Mouse (Mus musculus) midbrain, embryonic 10.5 days (tissue): ENCODE data around the gene Adk. TPM values are rescaled to one million over a fixed set of nuclear protein-coding genes. Genes with fewer than 3 reads are reported as not detected.
A peak's percentile ranks its signal among the peaks of the same experiment; 100 is the strongest.

Source experiments
- DNase-seq: peaks from one replicate; pipeline ENCODE4 v3.0.0-alpha.2; 2017; ENCODE audit warnings: low spot score
- H3K27ac ChIP-seq: fragments of 300-500 bp; sonication (generic); replicated peaks from 2 replicates; pipeline ENCODE4 v1.5.1; 2016; ENCODE audit warnings: mild to moderate bottlenecking
- H3K27me3 ChIP-seq: fragments of 300-500 bp; sonication (generic); 2 replicates; pipeline ENCODE4 v1.6.1; 2016; ENCODE audit warnings: low read depth, mild to moderate bottlenecking; ENCODE audit not compliant: poor library complexity, severe bottlenecking
- H3K36me3 ChIP-seq: fragments of 300-500 bp; sonication (generic); 2 replicates; pipeline ENCODE4 v1.6.1; 2016; ENCODE audit warnings: mild to moderate bottlenecking, moderate library complexity
- H3K4me1 ChIP-seq: fragments of 300-500 bp; sonication (generic); 2 replicates; pipeline ENCODE4 v1.6.1; 2016
- H3K4me3 ChIP-seq: fragments of 300-500 bp; sonication (generic); 2 replicates; pipeline ENCODE4 v1.5.1; 2016; ENCODE audit warnings: mild to moderate bottlenecking, moderate library complexity
- H3K9me3 ChIP-seq: fragments of 300-500 bp; sonication (generic); replicated peaks from 2 replicates; pipeline ENCODE4 v1.6.1; 2016; ENCODE audit warnings: mild to moderate bottlenecking
- WGBS: fragments of 180-500 bp; shearing (Covaris S2); methylation state at CpG from one replicate; pipeline ENCODE4 v1.1.7; 2016; 5-methylcytosine and 5-hydroxymethylcytosine counted together
- polyA plus RNA-seq: library from polyadenylated mRNA; unstranded; fragments of >200 nt; fragmentation: Nextera tagmentation; extraction: Ambion mirVana; gene quantifications from 2 replicates; pipeline ENCODE4 v1.2.1, GENCODE M21; 2016

Adk gene
- polyA plus RNA-seq, 1 experiment from 2014 or later: 153 TPM

DNA sequence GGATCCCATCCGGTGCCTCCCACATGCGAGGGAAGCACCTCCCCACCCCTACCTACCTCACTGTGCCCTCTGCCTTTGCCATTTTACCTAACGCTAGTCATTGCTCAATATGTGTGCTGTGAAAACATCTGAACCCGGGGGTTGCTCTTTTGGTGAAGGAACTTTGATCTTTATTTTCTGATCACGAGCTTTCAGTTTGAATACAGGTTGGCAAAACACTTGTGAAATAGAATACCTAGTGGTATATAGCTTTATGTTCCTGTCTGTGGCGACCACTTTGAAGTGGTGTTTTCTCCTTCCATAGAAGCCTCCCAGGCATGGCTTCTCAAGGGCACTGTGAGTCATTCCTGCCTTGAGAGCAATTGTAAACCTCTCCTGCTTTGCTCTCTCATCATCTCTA, 60.4 kb downstream of the Adk start:
- Histone ChIP-seq H3K9me3 (no peaks in the 10 kb centered on the region), H3K27me3 (no peaks in the 10 kb centered on the region), H3K4me1 (no peaks in the 10 kb centered on the region), H3K27ac (no peak overlapping the region), H3K36me3 (no peaks in the 10 kb centered on the region), H3K4me3 (no peak overlapping the region)
- DNase-seq: no peak
- 91% methylated on average over 6 of the region's 6 CpGs for WGBS

- Histone ChIP-seq H3K9me3 (no peaks in the 10 kb centered on the region), H3K4me3 (no peak overlapping the region), H3K27me3 (no peaks in the 10 kb centered on the region), H3K4me1 (no peaks in the 10 kb centered on the region), H3K36me3 (no peaks in the 10 kb centered on the region), H3K27ac (no peak overlapping the region)
- DNase-seq: no peak
These were observed 62.0 kb downstream of the Adk start for GRCm38 (mm10) chr14:21114339-21114738.

- Histone ChIP-seq H3K27me3 (no peaks in the 10 kb centered on the region), H3K4me3 (no peak overlapping the region), H3K9me3 (no peaks in the 10 kb centered on the region), H3K27ac (no peak overlapping the region), H3K4me1 (no peaks in the 10 kb centered on the region), H3K36me3 (no peaks in the 10 kb centered on the region)
- DNase-seq: no peak
- WGBS: 76% methylated on average over 4 of the region's 4 CpGs
These were observed 62.9 kb downstream of the Adk start for GRCm38 (mm10) chr14:21115318-21115717.

GRCm38 (mm10) chr14:21115888-21116460, 63.6 kb downstream of the Adk start:
- no peaks in the 10 kb centered on the region for H3K9me3 ChIP-seq
- H3K4me3 ChIP-seq: no peak overlapping the region
- H3K36me3 ChIP-seq: no peaks in the 10 kb centered on the region
- no peaks in the 10 kb centered on the region for H3K4me1 ChIP-seq
- H3K27ac ChIP-seq: no peak overlapping the region
- WGBS: 73% methylated on average over 3 of the region's 3 CpGs
- no peaks in the 10 kb centered on the region for H3K27me3 ChIP-seq
- DNase-seq: no peak

DNA sequence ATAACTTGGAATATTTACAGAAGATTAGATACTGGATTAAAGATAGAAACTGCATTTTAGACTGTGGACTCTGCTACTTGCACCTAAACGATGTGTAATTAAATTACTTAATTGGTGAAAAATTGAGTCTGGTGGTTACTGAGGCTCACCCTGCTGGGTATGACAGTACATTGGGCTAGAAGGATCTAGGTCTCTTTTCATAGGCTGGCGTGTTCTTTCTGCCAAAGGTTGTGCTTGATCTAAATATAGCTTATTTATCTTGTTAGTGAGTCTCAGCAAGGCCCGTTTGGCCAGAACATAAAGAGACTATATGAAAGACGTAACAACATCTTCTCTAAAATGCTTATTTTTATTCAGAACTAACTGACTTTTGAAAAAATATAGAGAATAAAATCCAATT, 65.7 kb downstream of the Adk start:
- H3K36me3 ChIP-seq: no peaks in the 10 kb centered on the region
- DNase-seq: no peak
- H3K4me1 ChIP-seq: no peaks in the 10 kb centered on the region
- H3K27ac ChIP-seq: no peak overlapping the region
- no peak overlapping the region for H3K4me3 ChIP-seq
- H3K27me3 ChIP-seq: no peaks in the 10 kb centered on the region
- no peaks in the 10 kb centered on the region for H3K9me3 ChIP-seq
- WGBS: 91% methylated on average over 4 of the region's 4 CpGs

GRCm38 (mm10) chr14:21119653-21120313, 67.4 kb downstream of the Adk start:
- Histone ChIP-seq H3K4me3 (no peak overlapping the region), H3K27me3 (no peaks in the 10 kb centered on the region), H3K4me1 (no peaks in the 10 kb centered on the region), H3K36me3 (peaks cover 4% of the 10 kb centered on the region; the same call in 1 of the 2 replicates), H3K27ac (no peak overlapping the region), H3K9me3 (no peaks in the 10 kb centered on the region)
- 89% methylated on average over 9 of the region's 9 CpGs for WGBS
- DNase-seq: no peak

DNA sequence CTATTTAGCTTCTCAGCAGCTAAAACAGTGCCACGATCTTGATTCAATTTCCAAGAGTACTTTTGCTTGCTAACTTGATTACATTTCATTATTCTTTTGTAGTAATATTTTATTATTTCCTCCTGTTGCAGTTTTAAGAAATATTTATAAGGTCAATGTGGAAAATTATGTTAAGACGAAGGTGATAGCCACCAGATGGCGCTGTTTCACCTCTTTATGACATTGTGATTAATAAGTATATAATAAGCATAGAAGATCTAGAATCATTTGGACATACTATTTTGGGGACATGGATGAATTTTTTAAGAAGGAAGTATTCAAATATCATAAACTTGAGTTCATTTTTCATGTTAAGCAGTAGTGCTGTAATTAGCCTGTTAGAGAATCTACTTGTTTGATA, 68.1 kb downstream of the Adk start:
- H3K4me1 ChIP-seq: no peaks in the 10 kb centered on the region
- no peaks in the 10 kb centered on the region for H3K9me3 ChIP-seq
- no peak overlapping the region for H3K4me3 ChIP-seq
- no peak overlapping the region for H3K27ac ChIP-seq
- peaks cover 4% of the 10 kb centered on the region; the same call in 1 of the 2 replicates for H3K36me3 ChIP-seq
- H3K27me3 ChIP-seq: no peaks in the 10 kb centered on the region
- DNase-seq: no peak
- 52% methylated on average over 3 of the region's 3 CpGs for WGBS

DNA sequence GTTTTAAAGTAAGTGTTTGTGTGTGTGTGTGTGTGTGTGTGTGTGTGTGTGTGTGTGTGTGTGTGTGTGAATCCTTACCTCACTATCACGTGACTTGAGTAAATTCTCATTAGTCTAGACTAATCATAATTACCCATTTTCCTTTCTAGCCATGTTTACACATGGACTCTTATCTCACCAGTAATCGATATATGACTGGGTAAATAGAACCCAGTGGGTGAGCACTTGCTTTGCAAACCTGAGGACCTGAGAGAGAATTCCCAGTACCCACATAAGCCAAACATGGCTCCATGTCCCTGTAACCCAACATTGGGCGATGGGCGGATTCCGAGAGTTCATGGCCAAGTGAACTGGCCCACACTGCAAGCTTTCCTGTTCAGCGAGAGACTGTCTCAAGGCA, 74.8 kb downstream of the Adk start:
- Histone ChIP-seq H3K27me3 (no peaks in the 10 kb centered on the region), H3K36me3 (peaks cover 4% of the 10 kb centered on the region; the same call in 1 of the 2 replicates), H3K27ac (no peak overlapping the region), H3K4me3 (no peak overlapping the region), H3K4me1 (no peaks in the 10 kb centered on the region), H3K9me3 (no peaks in the 10 kb centered on the region)
- 96% methylated on average over 6 of the region's 6 CpGs for WGBS
- no peak for DNase-seq

GRCm38 (mm10) chr14:21136906-21137305, 84.5 kb downstream of the Adk start:
- Histone ChIP-seq H3K9me3 (no peaks in the 10 kb centered on the region), H3K4me3 (no peak overlapping the region), H3K27ac (no peak overlapping the region), H3K36me3 (no peaks in the 10 kb centered on the region), H3K4me1 (no peaks in the 10 kb centered on the region), H3K27me3 (no peaks in the 10 kb centered on the region)
- DNase-seq: peak; percentile 35
- WGBS: 31% methylated on average over 1 of the region's 1 CpGs

GRCm38 (mm10) chr14:21142603-21143002, 90.2 kb downstream of the Adk start:
- no peak overlapping the region for H3K4me3 ChIP-seq
- DNase-seq: no peak
- no peaks in the 10 kb centered on the region for H3K9me3 ChIP-seq
- H3K4me1 ChIP-seq: no peaks in the 10 kb centered on the region
- WGBS: 86% methylated on average over 1 of the region's 1 CpGs
- H3K36me3 ChIP-seq: no peaks in the 10 kb centered on the region
- no peaks in the 10 kb centered on the region for H3K27me3 ChIP-seq
- H3K27ac ChIP-seq: no peak overlapping the region

DNA sequence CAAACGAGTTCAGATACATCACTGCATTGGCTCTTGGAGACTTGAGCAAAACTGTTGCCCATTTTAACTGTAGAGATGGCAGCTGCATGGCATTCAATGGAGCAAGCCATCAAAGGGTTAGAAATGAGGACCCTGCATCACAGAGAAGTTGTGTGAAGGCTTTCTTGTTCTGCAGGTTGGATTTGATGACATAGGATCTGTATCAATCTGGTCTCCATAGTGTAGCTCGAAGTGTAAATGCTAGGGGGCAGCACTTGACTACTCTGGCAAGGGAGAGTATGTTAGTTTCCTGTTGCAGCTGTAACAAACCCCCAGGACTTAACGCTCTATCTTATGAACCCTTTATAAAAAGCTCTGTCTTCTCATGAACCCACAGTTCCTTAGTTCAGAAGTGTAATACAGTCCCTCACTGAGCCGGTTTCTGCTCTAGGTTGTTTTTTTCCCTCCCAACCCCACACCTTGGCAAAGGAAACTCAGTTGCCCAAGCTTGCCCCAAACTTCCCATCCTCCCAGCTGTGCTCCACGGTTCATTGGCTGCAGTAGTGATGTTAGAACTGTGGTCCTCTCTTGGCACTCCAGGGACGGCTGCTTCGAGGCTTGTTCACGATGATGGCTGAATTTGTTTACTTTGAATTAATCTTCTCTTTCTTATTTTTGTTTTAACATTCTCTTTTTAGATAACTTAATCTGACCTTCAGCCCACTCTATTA, 91.2 kb downstream of the Adk start:
- WGBS: 77% methylated on average over 8 of the region's 8 CpGs
- H3K36me3 ChIP-seq: no peaks in the 10 kb centered on the region
- no peak overlapping the region for H3K27ac ChIP-seq
- peak; percentile 31 for DNase-seq
- no peaks in the 10 kb centered on the region for H3K4me1 ChIP-seq
- H3K27me3 ChIP-seq: no peaks in the 10 kb centered on the region
- H3K4me3 ChIP-seq: no peak overlapping the region
- H3K9me3 ChIP-seq: no peaks in the 10 kb centered on the region

DNA sequence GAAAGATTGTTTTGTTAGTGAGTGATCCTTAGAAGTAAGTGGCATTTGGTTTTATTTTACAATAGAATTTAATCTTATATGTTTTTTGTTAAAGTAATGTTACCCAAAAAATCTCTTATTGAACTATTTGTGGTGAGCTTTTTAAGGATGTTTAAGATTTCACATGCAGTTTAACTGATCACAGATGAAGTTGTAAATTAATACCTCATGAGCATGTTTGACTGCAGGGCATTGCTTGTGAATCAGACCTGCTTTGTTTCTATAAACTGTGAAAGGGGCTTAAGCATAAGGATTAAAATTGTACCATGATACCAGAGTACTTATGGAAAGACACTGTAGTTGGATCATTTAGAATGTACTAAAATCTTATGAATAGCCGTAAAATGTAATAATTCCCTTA, 94.8 kb downstream of the Adk start:
- Histone ChIP-seq H3K4me3 (no peak overlapping the region), H3K27me3 (no peaks in the 10 kb centered on the region), H3K9me3 (no peaks in the 10 kb centered on the region), H3K27ac (no peak overlapping the region), H3K4me1 (no peaks in the 10 kb centered on the region), H3K36me3 (no peaks in the 10 kb centered on the region)
- 94% methylated on average over 1 of the region's 1 CpGs for WGBS
- no peak for DNase-seq

- H3K27ac ChIP-seq: no peak overlapping the region
- H3K4me3 ChIP-seq: no peak overlapping the region
- H3K4me1 ChIP-seq: no peaks in the 10 kb centered on the region
- 82% methylated on average over 4 of the region's 4 CpGs for WGBS
- no peaks in the 10 kb centered on the region for H3K27me3 ChIP-seq
- no peak for DNase-seq
- no peaks in the 10 kb centered on the region for H3K36me3 ChIP-seq
- no peaks in the 10 kb centered on the region for H3K9me3 ChIP-seq
These were observed 97.9 kb downstream of the Adk start for GRCm38 (mm10) chr14:21150301-21150700.
